Mouse (Mus musculus) neural tube, embryonic 14.5 days (tissue): ENCODE results near the gene Engase. TPM values are rescaled to one million over a fixed set of nuclear protein-coding genes. Genes with fewer than 3 reads are reported as not detected.

Source experiments
- ATAC-seq: fragments of 200-750 bp; cut with Nextera tagmentation; 2 replicates; pipeline ENCODE4 v1.8.0; 2017; ENCODE audit warnings: low read depth, mild to moderate bottlenecking, moderate TSS enrichment, moderate library complexity
- H3K27ac ChIP-seq: fragments of 300-500 bp; sonication (generic); 2 replicates; pipeline ENCODE4 v1.5.1; 2014; ENCODE audit warnings: low read depth, mild to moderate bottlenecking, control low read depth, low read length, moderate library complexity, mixed read lengths
- H3K27me3 ChIP-seq: fragments of 300-500 bp; sonication (generic); 2 replicates; pipeline ENCODE4 v1.6.1; 2014; ENCODE audit warnings: low read length; ENCODE audit not compliant: control insufficient read depth, insufficient read depth
- H3K36me3 ChIP-seq: fragments of 300-500 bp; sonication (generic); 2 replicates; pipeline ENCODE4 v1.6.1; 2014; ENCODE audit warnings: low read length, mixed read lengths; ENCODE audit not compliant: control insufficient read depth, insufficient read depth
- H3K4me1 ChIP-seq: fragments of 300-500 bp; sonication (generic); 2 replicates; pipeline ENCODE4 v1.6.1; 2014; ENCODE audit warnings: low read length; ENCODE audit not compliant: control insufficient read depth, insufficient read depth
- H3K4me2 ChIP-seq: fragments of 300-500 bp; sonication (generic); 2 replicates; pipeline ENCODE4 v1.6.1; 2014; ENCODE audit warnings: mild to moderate bottlenecking, low read depth, low read length, control low read depth
- H3K4me3 ChIP-seq: fragments of 300-500 bp; sonication (generic); 2 replicates; pipeline ENCODE4 v1.5.1; 2014; ENCODE audit warnings: low read depth, low read length, control low read depth, mixed read lengths
- H3K9ac ChIP-seq: fragments of 300-500 bp; sonication (generic); replicated peaks from 2 replicates; pipeline ENCODE4 v1.6.1; 2014; ENCODE audit warnings: low read depth, mild to moderate bottlenecking, control low read depth, low read length, mixed read lengths
- H3K9me3 ChIP-seq: fragments of 300-500 bp; sonication (generic); 2 replicates; pipeline ENCODE4 v1.6.1; 2016; ENCODE audit warnings: low read length; ENCODE audit not compliant: control insufficient read depth
- WGBS: fragments of 180-500 bp; shearing (Covaris S2); extraction: QIAGEN DNeasy Blood & Tissue Kit; methylation state at CpG from one replicate; pipeline ENCODE4 v1.1.7; 2014; 5-methylcytosine and 5-hydroxymethylcytosine counted together
- polyA plus RNA-seq: library from polyadenylated mRNA; unstranded; fragments of >200 nt; fragmentation: Nextera tagmentation; extraction: Ambion mirVana; gene quantifications from 2 replicates; pipeline ENCODE4 v1.2.1, GENCODE M21; 2014

The Engase gene
- polyA plus RNA-seq, 1 experiment from 2014 or later: 6.0 TPM

DNA sequence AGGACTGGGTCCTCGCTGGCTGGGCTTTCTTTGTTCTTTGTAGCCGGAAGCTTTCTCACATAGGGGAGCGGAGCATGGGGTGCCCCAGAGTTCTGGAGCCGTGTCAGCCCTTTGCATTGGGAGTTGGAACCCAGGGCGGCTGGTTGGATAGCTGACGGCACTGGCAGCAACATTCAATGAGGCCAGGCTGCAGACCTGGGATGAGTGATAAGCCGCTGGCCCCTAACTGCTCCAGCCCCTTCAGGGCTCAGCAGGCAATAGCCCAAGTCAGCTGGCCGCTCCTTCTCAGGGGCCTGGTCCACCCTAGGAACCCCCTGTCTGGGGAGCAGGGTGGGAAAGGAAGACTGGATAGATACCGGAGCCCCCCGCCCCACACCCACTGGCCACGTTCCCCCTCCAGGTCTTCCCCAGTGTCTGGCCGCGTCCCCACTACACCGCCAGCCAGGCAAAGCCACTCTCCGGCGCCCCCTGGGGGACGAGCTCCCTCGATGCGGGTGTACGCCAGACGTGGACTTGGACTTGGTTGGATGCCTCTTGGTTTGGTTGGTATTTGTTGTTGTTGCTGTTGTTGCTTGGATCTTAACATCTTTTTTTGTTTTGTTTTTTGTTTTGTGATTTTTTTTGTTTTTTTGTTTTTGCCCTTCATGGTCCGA, 14.1 kb downstream of the Engase start:
- H3K36me3 ChIP-seq: 0 out of 2 replicates have a peak, but pooled peaks cover 6% of the 10 kb centered on the region
- 23% methylated on average over 18 of the region's 22 CpGs for WGBS
- no peak overlapping the region for H3K4me2 ChIP-seq
- no peaks in the 10 kb centered on the region for H3K9me3 ChIP-seq
- peak overlapping the region; percentile 70; the same call in 1 of the 2 replicates for H3K27ac ChIP-seq
- no peaks in the 10 kb centered on the region for H3K27me3 ChIP-seq
- no peak overlapping the region for H3K9ac ChIP-seq
- peaks cover 30% of the 10 kb centered on the region for H3K4me1 ChIP-seq
- no peak for ATAC-seq
- no peak overlapping the region for H3K4me3 ChIP-seq

DNA sequence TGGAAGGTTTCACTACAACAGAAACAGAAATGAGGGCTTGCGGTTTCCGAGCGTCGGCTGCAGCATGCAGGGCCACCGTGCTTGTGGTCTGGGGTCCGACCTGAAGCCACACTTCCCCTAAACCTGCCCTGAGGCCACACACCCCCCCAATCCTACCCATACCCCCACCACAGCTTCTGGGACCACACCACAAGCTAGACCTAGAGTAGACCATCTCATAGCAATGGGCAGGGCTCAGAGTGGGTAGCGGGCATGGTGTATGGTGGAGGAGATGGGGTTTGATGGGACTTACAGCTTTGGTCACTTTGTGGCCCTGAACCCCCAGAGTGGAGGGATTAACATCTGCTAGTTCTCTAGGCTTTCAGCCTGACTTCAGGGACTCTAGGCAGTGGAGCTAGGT, 14.6 kb downstream of the Engase start:
- Histone ChIP-seq H3K27ac (no peak overlapping the region), H3K4me2 (no peak overlapping the region), H3K9me3 (no peaks in the 10 kb centered on the region), H3K9ac (no peak overlapping the region), H3K27me3 (no peaks in the 10 kb centered on the region), H3K4me1 (peaks cover 31% of the 10 kb centered on the region), H3K4me3 (no peak overlapping the region), H3K36me3 (0 out of 2 replicates have a peak, but pooled peaks cover 6% of the 10 kb centered on the region)
- 89% methylated on average over 7 of the region's 7 CpGs for WGBS
- ATAC-seq: no peak

GRCm38 (mm10) chr11:118493458-118493857, 16.8 kb downstream of the Engase start:
- no peak overlapping the region; the same call in 1 of the 2 replicates for H3K27ac ChIP-seq
- H3K9ac ChIP-seq: no peak overlapping the region
- no peaks in the 10 kb centered on the region for H3K27me3 ChIP-seq
- no peaks in the 10 kb centered on the region for H3K36me3 ChIP-seq
- H3K4me1 ChIP-seq: peaks cover 31% of the 10 kb centered on the region
- WGBS: 85% methylated on average over 2 of the region's 2 CpGs
- no peak overlapping the region for H3K4me2 ChIP-seq
- ATAC-seq: no peak
- no peak overlapping the region for H3K4me3 ChIP-seq
- H3K9me3 ChIP-seq: no peaks in the 10 kb centered on the region

DNA sequence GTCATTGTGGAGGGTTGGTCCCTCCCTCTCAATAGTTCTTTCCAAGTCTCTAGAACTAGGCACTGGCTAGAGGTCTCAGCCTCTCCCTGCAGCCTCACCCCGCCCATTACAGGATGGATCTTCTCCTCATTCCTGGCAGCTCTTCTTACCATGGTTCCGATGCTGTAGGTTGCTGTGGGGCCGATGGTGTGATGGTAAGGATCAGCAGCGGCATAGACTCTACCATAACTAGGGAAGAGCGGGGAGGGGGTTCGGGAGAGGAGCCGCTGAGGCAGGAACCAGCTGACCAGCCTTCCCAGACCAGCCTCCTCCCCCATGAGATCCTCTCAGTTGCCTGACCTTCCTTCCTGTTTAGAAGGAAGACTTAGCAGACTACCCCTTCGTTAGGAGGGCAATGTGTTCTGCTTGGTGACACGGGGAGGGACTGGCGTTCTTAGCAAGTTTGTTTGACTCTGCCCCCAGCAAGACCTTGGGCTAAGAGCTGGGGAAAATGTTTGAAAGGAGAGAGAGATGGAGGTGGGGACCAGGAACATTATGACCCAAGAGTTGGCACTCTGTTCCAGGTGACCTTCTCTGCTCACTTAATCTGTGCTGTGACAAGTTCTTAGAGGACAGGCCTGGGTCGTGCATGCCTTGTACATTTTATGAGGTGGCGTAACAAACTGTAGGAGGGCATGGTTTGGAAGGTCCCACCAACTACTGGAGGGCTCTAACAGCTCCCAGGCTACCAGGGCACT, 17.5 kb downstream of the Engase start:
- Histone ChIP-seq H3K27me3 (no peaks in the 10 kb centered on the region), H3K9ac (no peak overlapping the region), H3K27ac (no peak overlapping the region), H3K9me3 (no peaks in the 10 kb centered on the region), H3K4me3 (no peak overlapping the region), H3K36me3 (no peaks in the 10 kb centered on the region), H3K4me1 (peaks cover 24% of the 10 kb centered on the region), H3K4me2 (no peak overlapping the region)
- WGBS: 81% methylated on average over 12 of the region's 12 CpGs
- no peak for ATAC-seq

DNA sequence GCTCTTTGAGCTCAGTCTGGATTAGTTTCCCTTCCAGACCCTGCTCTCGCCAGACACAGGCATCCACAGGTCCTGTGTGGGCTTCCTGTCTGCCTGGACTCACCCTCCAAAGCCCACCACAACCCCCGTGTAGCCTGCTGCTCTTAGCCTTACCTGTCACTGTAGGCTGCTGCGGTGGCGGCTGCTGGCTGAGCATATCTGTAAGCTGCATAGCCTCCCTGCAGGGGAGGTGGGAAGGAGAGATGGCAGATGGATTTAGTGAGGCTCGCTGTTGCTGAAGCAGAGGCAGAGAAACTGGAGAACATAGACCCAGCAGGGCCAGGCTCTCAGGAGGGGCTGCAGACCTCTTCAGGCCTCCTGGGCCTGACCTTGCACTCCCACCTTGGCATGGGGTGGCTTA, 18.4 kb downstream of the Engase start:
- WGBS: 63% methylated on average over 5 of the region's 5 CpGs
- Histone ChIP-seq H3K4me2 (no peak overlapping the region), H3K4me3 (no peak overlapping the region), H3K9me3 (no peaks in the 10 kb centered on the region), H3K27me3 (no peaks in the 10 kb centered on the region), H3K36me3 (no peaks in the 10 kb centered on the region), H3K9ac (no peak overlapping the region), H3K4me1 (peaks cover 17% of the 10 kb centered on the region), H3K27ac (no peak overlapping the region)
- ATAC-seq: no peak

DNA sequence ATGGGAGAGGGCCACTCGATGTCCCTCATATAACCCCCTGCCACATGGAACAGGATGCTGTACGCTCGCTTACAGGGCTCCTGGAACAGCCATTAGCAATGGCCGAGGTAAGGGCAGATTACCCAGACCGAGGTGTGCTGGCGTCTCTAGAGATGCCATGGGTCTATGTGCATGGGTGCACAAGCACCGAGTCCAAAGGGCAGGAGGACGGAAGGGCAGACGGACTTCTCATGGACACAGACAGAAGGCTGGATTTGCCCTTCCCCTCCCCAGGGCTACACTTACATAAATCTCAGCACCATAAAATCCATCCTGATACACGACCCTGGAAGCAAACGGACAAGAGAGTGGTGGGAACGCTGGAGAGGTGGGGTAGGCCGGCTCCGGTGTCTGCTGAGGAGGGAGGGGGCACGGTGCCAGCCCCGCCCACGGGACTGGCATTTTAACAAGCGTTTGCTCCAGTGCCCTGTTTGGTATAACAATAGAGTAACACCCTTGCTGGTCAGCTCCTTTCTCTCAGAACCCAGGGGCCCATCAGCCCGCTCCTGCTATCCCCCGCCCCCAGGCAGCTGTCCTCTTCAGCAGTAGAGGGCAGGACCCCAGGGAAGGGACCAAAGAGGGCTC, 19.5 kb downstream of the Engase start:
- H3K27ac ChIP-seq: no peak overlapping the region

DNA sequence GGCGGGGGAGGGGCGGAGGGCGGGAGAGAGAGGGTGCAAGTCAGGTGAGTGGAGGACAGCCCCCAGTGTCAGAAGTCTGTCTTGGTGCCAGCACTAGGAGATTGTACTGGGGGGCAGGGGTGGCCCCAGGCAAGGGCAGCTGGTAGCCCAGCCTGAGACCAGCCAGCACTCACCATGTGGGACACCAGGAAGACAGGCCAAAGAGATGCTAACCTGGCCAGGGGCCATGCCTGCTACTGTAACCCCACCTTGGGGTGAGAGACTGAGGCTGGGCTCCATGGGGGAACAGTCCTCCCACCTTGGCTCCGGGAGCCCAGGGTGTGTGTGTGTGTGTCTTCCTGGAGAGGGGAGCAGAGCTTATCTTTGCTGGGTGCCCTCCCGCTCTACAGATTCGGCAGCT, 26.4 kb downstream of the Engase start:
- no peaks in the 10 kb centered on the region for H3K36me3 ChIP-seq
- no peaks in the 10 kb centered on the region for H3K9me3 ChIP-seq
- no peak overlapping the region for H3K9ac ChIP-seq
- H3K4me2 ChIP-seq: no peak overlapping the region
- no peak for ATAC-seq
- no peaks in the 10 kb centered on the region; the same call in 1 of the 2 replicates for H3K4me1 ChIP-seq
- no peaks in the 10 kb centered on the region for H3K27me3 ChIP-seq
- H3K27ac ChIP-seq: no peak overlapping the region
- 62% methylated on average over 6 of the region's 6 CpGs for WGBS
- H3K4me3 ChIP-seq: no peak overlapping the region

More for the DNA sequence above, 19.5 kb downstream of the Engase start:
- Histone ChIP-seq H3K4me2 (no peak overlapping the region), H3K27me3 (no peaks in the 10 kb centered on the region), H3K4me3 (no peak overlapping the region), H3K9me3 (no peaks in the 10 kb centered on the region), H3K4me1 (peaks cover 8% of the 10 kb centered on the region; the same call in 1 of the 2 replicates), H3K36me3 (no peaks in the 10 kb centered on the region), H3K9ac (peak overlapping the region; percentile 16; the same call in 1 of the 2 replicates)
- no peak for ATAC-seq
- WGBS: 32% methylated on average over 20 of the region's 20 CpGs

- Histone ChIP-seq H3K4me2 (no peak overlapping the region), H3K4me3 (no peak overlapping the region), H3K4me1 (no peaks in the 10 kb centered on the region; the same call in 1 of the 2 replicates), H3K9ac (no peak overlapping the region), H3K9me3 (no peaks in the 10 kb centered on the region), H3K36me3 (no peaks in the 10 kb centered on the region), H3K27ac (no peak overlapping the region), H3K27me3 (no peaks in the 10 kb centered on the region)
- no peak for ATAC-seq
- WGBS: 33% methylated on average over 34 of the region's 34 CpGs
Observed at GRCm38 (mm10) chr11:118503418-118504179, 27.0 kb downstream of the Engase start.
